Mouse (Mus musculus): ENCODE data around the gene Zfp385b. TPM values are rescaled to one million over a fixed set of nuclear protein-coding genes. Genes with fewer than 3 reads are reported as not detected.

Zfp385b gene
- 10 to 100 TPM; 51.9 to 56.7 TPM for total RNA-seq (2021)

DNA sequence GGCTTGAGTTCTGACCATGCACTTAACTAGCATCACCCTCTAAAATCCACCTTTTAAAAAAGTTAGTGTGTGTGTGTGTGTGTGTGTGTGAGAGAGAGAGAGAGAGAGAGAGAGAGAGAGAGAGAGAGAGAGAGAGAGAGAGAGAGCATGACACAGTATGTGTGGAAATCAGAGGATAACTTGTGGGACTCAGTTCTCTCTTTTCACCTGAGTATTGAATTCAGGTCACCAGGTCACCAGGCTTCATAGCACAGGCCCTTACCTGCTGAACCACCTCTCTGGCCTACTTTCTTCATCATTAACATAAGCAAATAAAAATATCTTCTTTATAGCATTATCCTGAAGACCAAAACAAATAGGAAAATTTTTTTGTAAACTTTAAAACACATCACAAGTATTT, at the start of gene Zfp385b:
Gene Zfp385b, minus strand, starts transcription at position 101 of the 400 bp plus-strand sequence.
- DNase-seq (ENCODE audit: low spot score in 2 of 2), result no peak
- intact Hi-C loops (cut with DNase I), result no loop called here

DNA sequence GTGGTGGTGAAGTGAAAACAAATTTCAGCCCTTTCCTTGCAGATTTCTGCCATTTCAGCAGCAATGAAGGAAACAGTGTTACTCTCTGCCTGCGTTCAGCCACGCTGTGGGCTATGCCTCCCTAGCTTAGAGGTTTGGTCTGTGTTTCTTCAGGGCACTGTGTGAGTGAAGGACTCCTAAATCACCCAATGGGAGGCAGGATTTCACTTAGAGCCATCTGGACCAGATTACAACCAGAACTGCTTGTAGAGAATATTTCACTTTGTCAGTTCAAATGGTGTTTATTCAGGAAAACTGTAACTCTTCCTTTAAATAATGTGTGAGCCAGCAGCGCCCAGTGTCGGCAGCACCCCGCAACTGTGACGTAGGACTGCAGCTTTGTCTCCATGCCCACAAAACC, 44.5 kb upstream of the Zfp385b start:
- DNase-seq (ENCODE audit: low spot score in 2 of 2), result peak; percentile 22 to 35
- intact Hi-C loops (cut with DNase I), result no loop called here

DNA sequence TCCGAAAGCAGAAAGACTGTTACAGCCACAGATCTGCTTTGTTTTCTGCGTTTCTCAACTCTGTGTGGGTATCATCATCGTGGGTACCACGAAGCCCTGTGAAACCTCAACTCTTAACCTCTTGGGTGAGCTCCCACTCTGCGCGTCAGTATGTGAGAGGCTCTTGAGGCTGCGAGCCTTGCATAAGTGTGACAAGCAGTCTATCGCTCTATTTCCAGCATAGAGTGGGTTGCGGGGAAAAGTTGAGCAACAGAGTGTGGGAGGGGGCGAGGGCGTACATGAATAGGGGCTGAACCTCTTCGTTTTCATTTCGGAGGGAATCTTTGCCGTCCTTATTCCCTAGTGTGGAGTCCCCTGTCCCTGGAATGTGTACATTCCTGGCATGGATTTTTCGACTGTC, 44.1 kb upstream of the Zfp385b start:
- intact Hi-C loops (cut with DNase I), result no loop called here
- peak; percentile 42 to 61 for DNase-seq (ENCODE audit: low spot score in 2 of 2)

DNA sequence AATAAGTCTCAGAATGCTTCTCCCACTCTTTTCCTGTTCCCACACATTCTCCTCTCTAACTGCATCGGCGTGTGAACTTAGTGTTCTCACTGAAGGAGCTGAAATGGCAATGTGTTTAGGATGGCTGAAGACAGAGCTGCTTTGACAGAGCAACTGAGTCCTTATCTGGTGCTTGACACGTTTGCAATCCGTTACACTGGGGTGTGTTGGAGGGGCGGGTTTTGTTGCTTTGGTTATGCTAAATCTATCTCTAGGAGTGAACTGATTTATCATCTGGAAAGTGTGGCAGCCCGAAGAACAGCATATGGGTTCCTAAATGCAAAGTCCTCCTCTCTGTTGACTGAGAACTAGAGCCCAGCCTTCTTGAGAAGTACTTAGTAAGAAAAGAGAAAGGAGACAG, 22.0 kb upstream of the Zfp385b start:
- peak; percentile 61 to 62 for DNase-seq (ENCODE audit: low spot score in 2 of 2)
- intact Hi-C loops (cut with DNase I), result no loop called here

DNA sequence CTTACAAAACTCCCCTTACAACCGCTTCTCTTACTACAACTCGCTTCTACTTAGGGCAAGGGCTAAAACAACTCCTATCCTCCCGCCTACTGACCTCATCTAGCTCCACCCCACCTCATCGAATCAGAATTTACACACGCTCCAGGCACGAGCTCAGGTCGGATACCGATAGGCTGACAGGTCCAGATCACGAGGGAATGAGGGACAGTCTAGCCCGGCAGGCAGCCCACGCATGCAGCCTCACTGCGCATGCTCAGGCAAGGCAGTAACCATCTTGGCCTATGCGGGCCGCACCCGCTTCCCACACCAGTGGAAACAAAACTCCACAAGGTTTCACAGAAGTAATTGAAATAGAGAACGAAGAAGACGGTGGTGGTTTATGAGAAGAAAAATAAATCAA, 20.1 kb upstream of the Zfp385b start:
- no peak for DNase-seq (ENCODE audit: low spot score in 2 of 2)
- intact Hi-C loops (cut with DNase I), result no loop called here

DNA sequence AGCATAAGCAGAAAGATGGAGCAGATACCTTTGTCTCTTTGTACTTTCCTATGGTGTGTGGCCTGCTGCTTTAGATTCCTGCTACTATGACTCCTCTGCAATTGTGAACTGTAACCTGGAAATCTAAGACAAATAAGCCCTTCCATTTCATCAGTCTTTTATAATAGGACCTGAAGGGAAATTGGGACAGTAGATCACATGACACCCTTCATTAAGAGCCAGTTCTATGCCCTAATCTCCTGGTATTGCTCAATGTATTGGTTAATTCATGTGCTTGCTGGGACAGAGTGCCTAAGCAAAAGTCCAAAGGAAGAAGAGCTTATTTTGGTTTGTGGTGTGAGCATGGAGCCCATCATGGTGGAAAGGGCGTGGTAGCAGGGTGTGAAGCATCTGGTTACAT, 19.2 kb upstream of the Zfp385b start:
- intact Hi-C loops (cut with DNase I), result no loop called here
- no peak for DNase-seq (ENCODE audit: low spot score in 2 of 2)

DNA sequence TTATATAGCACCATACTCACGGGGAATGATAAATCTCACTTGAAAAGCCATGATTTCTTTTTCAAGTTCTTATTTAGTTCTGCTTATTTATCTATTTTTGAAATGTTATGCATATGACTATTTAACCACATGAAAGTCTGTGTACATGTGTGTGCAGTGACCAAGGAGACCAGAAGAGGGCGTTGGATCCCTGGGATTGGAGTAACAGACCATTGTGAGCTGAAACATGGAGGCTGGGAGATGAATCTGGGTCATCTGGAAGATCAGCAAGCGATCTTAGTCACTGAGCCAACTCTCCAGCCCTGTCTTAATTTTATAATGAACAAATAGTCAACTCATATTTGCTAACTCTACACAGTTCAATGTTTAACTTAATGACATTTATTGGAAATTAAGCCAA, 16.3 kb upstream of the Zfp385b start:
- DNase-seq (ENCODE audit: low spot score in 2 of 2), result no peak
- intact Hi-C loops (cut with DNase I), result no loop called here

DNA sequence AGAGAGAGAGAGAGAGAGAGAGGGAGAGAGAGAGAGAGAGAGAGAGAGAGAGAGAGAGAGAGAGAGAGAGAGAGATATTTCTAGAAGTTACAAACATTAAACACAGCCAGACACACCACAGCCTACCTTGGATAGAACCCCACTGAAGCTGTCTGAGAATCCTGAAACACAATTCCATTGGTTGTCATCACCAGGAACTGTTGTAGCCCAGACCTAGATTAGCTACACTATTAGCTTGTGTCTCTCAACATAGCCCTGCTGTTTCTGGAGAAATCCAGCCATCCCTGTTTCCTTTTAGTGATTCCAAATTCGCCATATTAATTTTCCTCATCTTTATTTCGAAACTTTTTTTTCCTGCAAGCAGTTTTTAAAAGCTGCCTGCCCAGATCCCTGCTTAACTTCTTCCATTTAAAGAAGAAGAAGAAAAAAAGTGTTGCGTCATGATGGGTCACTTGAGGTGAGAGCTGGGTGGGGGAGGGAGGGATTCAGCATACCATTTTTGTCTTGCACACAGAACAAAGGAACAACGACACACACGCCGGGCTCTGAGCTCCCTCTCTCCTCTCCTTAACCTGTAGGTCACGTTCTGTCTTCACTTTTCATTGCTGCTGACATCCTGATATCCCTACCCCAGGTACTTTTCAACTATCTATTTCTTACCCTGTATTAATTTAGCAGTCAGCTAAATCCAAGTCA, 6.8 kb upstream of the Zfp385b start:
- DNase-seq (ENCODE audit: low spot score in 2 of 2), result no peak
- intact Hi-C loops (cut with DNase I), result no loop called here

DNA sequence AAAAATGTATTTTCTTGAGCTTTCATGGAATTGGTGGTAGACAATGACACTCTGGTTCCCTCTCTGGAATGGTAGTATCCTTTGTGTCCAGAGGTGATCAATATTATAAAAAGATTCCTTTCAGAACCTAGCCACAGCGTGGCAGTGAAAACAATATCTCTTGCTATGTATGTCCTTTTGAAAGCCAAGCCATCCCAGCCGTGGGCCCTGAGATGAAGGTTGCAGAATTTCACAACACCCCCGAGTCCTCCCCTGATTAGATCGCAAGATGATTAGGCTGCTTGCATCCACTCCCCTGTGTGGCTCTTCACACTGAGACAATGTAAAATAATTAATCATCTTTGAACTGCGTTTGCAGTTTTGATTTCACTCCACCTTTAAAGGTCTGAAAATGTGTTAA, 3.6 kb upstream of the Zfp385b start:
- intact Hi-C loops (cut with DNase I), result no loop called here
- no peak for DNase-seq (ENCODE audit: low spot score in 2 of 2)

DNA sequence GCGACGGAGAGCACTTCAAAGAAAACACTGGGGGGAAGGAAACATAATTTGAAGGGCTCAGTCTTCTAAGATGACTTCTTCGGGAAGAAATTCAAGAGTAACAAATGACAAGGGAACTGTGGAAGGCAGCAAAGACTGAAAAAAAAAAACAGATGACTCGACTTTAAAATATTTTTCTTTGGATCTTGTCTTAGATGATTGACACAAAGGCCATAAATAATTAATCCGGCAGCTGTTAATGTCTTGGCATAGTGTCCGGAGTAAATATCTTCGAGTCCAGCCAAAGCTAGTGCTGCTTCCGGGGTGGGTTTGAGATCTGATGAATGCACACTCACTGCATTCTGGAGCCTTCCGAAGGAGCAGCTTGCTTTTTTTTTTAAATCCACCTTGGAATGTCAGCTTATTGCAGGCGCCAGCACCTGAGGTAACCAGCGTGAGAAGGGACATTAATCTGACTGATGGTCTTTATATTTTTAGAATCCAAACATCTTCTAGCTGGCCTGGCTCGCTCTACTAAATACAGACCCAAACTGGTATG, 2.0 kb downstream of the Zfp385b start:
- intact Hi-C loops (cut with DNase I), result no loop called here
- no peak for DNase-seq (ENCODE audit: low spot score in 2 of 2)

DNA sequence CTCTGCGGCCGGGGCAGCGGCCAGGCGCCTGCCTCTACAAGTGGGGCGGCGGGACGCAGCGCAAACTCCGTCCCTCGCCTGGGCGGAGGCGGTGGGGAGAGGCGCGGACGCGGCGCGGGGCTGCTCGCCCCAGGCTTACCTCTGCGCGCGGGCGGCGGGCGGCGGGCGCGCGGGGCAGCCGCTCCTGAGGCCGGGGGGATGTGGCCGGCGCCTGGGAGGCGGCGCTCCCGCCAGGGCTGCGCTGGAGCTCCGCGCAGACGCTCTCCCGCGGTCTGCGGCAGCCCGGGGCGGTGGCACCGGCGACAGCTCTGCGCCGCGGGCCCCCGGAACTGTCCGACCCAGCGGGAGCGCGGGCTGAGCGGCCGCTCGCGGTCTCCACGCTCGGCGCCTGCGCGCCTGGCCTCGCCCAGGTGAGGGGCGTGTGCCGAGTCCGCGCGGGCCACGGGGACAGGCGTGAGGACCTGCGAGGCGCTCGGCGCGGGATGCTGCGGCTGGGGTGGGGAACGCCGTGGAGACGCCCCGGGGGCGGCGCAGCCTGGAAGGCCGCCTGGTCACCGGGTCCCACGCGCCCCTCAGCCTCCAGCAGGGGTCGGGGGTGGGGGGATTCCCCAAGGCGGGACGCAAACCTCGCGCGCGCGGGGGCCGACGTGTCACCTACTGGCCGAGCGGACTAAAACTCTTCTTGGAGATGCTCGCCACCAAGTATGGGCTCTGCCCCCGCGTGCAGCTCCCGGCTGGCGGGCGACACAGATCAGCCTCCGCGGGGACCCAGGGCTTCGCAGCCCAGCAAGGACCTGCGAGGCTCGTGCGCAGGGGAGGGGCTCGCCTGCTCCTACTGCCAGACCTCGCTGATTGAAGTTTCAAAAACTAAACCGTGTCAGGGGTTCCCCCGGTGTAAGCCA, 2.8 kb downstream of the Zfp385b start:
- intact Hi-C loops (cut with DNase I), result no loop called here
- peak; percentile 60 to 77 for DNase-seq (ENCODE audit: low spot score in 2 of 2)

DNA sequence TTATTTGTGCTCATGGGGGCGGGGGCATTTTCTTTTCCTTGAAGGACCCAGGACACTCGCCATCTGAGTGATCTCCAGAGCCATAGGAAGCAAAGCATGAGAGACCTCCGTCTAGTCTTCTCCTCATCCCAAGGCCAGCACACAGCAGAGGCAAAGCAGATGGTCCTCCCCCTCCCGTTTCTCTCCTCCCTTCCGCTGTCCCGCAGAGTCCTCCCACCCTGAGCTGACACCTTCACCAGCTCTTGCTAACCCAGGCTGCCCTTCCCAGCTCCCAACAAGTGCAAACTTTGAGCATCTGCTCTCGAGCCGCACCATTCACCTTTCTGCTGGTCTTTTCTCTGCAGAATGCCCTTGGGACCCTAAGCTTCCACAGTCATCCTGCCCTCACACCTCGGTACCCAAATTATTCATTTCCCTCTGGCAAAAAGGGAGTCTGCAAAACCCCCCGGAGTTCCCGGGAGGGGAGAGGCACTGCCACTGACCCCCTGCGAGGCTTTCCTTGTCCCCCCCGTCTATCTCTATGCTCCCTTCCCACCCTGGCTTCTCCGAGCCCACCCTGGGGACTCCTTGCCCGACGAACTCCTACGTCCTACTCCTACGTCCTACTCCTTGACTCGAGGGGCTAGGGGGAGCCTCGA, 3.5 kb downstream of the Zfp385b start:
- peak; percentile 61 to 73 for DNase-seq (ENCODE audit: low spot score in 2 of 2)
- intact Hi-C loops (cut with DNase I), result no loop called here

DNA sequence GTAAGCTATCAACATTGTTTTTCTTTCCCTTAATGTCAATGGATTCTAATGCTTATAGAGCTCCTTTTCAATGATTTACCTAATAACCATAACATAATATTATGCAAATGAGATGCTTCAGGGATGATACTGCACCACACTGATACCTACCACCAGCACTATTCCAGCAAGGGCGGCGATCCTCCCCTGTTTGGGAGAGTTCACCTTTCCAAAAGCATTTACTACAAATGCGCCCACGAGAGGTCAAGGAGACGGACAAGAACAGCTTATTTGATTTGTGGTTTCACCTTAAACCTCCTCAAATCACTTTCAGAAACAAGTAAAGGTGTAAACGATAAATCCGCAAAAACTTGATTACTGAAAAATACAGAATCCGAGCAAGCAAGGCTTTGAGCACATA, 4.5 kb downstream of the Zfp385b start:
- intact Hi-C loops (cut with DNase I), result no loop called here
- DNase-seq (ENCODE audit: low spot score in 2 of 2), result no peak

DNA sequence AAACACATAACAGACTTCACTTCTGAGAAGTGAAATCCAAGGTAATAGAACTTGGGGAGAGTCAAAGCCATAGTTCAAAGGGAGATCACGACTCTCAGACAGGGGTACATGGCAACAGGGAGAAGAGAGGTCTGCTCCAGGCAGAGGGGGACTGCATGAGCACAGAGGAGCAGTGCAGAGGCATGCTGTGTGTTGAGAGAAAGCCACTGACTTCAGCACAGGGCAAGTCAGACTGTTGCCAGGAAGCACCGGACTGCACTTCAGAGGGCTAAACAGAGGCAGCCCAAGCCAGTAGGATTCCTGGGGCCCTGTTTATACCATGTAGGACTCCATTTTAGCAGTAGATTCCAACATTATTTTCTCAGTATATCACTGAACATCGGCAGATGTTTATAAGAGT, 6.4 kb downstream of the Zfp385b start:
- intact Hi-C loops (cut with DNase I), result no loop called here
- no peak for DNase-seq (ENCODE audit: low spot score in 2 of 2)

DNA sequence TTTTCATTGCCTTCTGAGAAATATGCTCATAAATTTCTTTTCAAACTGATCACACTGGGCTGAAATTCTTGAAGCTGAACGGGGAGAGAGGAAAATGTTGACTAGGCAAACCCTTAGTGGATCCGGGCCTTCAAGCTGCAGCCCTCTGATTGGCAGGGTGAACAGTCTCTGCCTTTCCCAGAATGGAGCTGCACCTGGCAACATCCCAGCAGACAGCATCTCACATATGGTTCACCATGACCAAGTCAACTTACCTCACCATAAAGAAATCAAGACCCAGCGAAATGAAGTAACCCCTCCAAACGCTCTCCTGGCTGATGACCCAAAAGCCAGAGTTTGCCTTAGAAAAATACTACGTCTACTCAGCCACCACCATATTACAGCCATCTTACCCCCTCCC, 8.7 kb downstream of the Zfp385b start:
- intact Hi-C loops (cut with DNase I), result no loop called here
- DNase-seq (ENCODE audit: low spot score in 2 of 2), result no peak

DNA sequence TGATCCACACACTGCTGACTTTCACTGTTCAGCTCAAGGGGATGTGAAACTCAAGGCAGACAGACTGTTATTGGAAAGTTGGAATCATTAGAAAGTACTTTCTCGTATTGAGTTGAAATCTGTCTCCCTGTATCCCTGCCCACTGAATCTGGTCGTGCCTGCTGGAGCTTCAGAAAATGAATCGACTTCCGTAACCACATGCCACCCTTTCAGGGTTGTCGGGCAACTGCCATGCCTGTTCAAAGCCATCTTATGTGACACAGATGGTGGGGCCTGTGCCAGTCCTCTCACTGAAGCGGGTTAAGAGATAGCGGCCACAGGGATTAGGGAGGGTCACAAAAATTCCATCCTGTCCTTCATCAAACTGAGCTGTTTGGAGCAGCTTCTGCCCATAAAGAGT, 14.7 kb downstream of the Zfp385b start:
- no peak for DNase-seq (ENCODE audit: low spot score in 2 of 2)
- intact Hi-C loops (cut with DNase I), result no loop called here

DNA sequence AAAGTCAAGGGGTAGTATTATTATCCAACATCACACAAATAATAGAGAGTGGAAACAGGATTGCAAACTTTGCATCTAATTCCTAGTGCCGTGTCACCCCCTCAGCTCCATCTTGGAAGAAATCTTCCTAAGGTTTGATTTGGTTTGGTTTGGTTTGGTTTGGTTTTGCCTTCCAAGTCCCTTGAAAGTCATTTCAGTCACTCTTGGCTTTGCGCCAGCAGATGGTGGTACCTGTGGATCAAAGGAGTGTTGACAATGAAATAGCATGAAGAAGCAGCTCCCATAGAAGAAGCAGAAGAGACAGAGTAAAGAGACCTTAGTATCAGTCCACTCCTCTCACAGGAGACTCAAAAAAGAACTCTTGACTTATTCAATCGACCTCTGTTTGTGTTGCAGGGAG, 17.1 kb downstream of the Zfp385b start:
- intact Hi-C loops (cut with DNase I), result no loop called here
- DNase-seq (ENCODE audit: low spot score in 2 of 2), result no peak

DNA sequence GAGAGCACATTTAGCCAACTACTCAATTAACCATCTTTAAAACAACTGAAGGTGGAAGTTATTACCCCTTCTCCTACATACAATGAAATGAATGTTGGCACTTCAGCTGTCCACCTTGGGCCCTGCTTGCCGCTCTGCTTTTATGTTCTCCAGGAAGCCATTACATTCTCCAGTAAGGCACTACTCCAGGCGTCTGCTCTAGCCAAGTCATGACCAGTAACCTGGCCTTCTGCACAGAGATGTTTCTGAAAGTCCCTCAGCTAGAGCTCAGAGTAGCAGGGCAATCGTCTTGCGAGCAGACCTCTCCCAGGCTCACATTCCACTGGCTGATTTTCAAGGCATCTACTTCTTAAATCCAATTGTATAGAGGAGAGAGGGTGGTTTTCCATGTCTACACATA, 18.0 kb downstream of the Zfp385b start:
- intact Hi-C loops (cut with DNase I), result no loop called here
- no peak for DNase-seq (ENCODE audit: low spot score in 2 of 2)

DNA sequence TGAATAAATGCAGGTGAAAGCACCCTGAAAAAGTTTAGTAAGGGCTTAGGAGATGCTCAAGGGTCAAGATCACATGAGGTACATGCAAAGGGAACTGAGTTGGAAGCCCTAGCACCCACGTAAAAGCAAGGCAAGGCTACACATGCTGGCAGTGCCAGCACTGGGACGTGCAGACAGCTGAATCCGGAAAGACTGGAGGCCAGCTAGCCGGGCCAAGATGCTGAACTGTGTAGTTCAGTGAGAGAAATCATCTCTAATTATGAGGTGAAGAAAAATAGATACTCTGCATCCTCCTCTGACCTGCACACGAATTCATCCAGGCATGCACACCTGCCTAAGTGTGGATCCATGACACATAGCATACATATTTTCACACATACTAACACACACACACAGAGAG, 18.4 kb downstream of the Zfp385b start:
- intact Hi-C loops (cut with DNase I), result no loop called here
- no peak for DNase-seq (ENCODE audit: low spot score in 2 of 2)

DNA sequence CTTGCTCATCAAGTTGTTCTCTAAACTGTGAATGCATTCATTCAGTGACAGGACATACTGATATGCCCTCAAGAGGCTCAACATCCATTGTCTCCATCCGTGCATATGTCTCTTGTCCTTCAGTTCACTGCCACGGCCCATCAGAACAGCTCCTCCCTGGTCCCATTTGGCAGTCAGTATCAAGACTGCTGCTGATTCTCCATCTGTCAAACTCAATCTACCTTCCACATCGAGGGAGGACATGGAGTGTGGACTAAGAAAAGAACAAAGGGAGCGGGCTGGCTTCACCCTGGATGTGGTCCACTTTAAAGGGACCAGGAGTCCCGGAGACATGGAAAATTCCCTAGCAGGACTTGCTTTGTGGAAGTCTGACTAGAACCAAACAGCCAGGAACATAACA, 22.2 kb downstream of the Zfp385b start:
- DNase-seq (ENCODE audit: low spot score in 2 of 2), result no peak
- intact Hi-C loops (cut with DNase I), result loop anchor here (5.0 kb wide), 1 partner anchor 225 kb away; no protein-coding TSS in a partner anchor
